Mouse (Mus musculus): ENCODE measurements at regions not wholly inside any gene's neighbourhood (a gene's known extent, or its start where the extent isn't known, plus 50 kb on each side); places are given as distances from the start of the nearest gene placed in this dataset.
A peak's percentile ranks its signal among the peaks of the same experiment; 100 is the strongest.

GRCm38 (mm10) chr4:153321085-153321484 is 161.5 kb downstream of the Ajap1 start:
- DNase-seq (ENCODE audit: low spot score in 2 of 2) = no peak

DNA sequence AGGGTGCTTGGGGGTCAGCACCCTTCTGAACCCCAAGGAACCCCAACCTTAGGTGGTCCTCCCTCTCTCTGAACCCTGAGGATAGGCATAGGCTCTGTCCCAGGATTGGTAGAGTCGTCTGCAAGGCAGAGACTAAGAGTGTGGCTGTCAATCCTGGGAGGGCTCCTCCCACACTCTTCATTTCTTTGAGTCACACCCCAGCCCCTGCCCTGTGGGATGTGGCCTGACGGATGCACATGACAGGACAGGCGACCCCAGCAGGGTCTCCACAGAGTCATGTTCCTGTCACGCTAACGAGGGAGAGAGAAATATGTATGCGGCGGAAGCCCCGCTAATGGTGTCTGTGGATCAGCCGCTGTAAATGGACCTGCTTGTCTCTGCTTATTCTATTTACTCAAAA is 162.0 kb downstream of the Ajap1 start:
- DNase-seq (ENCODE audit: low spot score in 2 of 2) = no peak

DNA sequence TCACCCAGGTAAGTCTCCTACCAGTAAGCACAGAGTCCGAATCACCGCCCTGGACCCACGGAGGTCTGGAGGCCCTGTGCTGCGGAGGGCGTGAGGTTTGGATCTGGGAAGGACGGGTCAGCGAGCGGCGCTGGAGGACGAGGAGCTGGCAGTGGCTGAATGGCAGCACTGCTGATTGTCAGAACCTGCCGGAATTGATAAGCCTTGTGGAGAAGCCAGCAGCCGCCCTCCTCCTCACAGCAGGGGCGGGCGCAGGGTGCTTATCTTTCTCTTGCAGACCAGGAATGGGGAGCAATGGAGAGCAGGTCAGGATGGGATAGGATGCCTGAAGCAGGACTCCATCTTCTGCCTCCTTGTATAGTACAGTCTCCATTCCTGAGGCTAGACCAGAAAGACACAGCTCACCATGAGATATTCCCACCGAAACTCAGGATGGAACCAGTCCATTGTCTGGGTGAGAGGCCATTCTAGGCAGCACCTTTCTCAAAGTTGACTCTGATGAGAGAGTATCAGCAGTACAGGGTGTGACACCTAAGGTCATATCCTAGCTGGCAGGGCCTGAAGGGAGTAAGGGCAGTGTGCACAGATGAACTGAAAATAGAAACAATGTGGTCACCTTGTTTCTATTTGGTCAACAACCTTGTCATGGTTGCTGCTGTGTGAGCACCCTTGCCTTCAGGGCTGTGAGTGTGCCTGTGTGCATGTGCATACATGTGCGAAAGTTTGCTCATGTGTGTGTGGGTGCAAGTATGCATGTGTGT is 165.5 kb downstream of the Ajap1 start:
- DNase-seq (ENCODE audit: low spot score in 2 of 2) = no peak

GRCm38 (mm10) chr4:153316519-153316918 is 166.1 kb downstream of the Ajap1 start:
- no peak for DNase-seq (ENCODE audit: low spot score in 2 of 2)

DNA sequence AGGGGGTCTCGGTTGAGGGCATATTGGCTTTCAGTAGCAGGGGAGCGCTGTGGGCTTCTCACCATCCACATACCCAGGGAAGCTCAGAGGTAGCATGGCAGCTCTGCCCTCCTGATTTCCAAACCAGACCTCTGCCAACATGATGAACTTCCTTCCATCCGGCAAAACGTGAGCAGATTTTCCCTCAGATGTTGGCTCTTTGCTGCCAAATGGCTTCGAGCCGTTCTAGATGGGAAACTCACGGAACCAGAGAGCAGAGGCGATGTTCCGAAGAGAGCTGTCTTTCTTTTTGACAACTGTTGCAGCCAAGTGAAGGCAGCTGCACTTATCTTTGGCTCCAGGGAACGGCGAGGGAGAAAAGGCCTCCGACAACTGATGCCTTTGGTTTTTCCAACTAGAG is 168.7 kb downstream of the Ajap1 start:
- no peak for DNase-seq (ENCODE audit: low spot score in 2 of 2)

- no peak for DNase-seq (ENCODE audit: low spot score in 2 of 2)
These were observed 171.0 kb downstream of the Ajap1 start for GRCm38 (mm10) chr4:153311574-153311973.

DNA sequence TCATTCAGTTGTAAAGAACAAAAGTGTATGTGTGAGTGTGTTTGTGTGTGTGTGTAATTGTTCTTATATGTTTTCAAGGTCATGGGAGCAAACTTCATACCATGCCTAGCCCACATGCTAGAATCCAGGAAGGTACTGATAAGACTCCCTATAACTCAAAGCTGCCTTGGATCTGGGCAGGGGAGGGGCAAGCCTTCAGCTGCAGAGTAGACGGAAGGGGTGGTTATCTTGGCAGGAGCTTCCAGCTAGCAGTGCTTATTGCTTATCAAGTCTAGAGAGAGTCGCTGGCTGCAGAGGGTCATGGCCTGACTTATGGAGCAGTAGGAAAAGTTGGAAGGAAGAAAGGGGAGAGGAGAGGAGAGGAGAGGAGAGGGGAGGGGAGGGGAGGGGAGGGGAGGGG is 172.0 kb downstream of the Ajap1 start:
- no peak for DNase-seq (ENCODE audit: low spot score in 2 of 2)

GRCm38 (mm10) chr4:153303521-153303920 is 179.1 kb downstream of the Ajap1 start:
- DNase-seq (ENCODE audit: low spot score in 2 of 2) = no peak

GRCm38 (mm10) chr4:153302855-153303254 is 179.8 kb downstream of the Ajap1 start:
- DNase-seq (ENCODE audit: low spot score in 2 of 2) = no peak

GRCm38 (mm10) chr4:153298277-153298676 is 184.3 kb downstream of the Ajap1 start:
- DNase-seq (ENCODE audit: low spot score in 2 of 2) = no peak

DNA sequence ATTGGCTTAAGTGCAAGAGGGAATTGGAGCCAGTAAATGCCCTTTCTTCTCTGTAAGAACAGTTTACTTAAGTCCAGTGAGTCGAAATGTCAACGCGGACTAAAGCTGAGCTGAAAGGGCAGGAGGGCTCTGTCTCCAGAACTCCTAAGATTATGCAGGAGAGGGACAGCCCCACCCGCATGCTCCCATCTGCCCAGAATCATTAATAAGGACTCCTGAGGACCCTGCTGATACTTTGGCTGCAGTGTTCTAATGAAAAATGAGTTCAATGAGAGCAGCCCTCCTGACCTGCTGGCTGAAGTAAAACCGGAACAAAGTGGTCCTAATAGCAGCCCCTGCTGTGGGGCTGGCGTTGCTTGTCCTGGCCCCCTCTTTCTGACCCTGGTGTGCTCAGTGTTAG is 187.8 kb downstream of the Ajap1 start:
- DNase-seq (ENCODE audit: low spot score in 2 of 2) = no peak

DNA sequence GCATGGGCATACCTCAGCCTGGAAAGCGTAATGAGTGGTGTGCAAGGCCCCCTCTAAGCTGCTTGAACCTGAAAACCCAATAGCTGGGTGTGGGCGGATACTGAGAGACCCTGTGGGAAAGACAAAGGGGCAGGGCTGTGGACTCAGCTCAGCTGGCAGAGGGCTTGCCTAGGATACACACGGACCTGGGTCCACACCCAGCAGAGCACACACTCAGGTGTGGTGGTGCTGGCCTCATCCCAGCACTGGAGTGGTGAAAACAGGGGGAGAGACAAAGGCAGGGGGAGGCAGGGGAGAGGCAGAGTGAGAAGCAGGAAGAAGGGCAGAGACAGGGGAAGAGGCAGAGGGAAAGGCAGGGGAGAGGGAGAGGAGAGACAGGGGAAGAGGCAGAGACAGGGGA is 189.5 kb downstream of the Ajap1 start:
- DNase-seq (ENCODE audit: low spot score in 2 of 2) = no peak

GRCm38 (mm10) chr4:153288362-153288761 is 194.2 kb downstream of the Ajap1 start:
- DNase-seq (ENCODE audit: low spot score in 2 of 2) = no peak

DNA sequence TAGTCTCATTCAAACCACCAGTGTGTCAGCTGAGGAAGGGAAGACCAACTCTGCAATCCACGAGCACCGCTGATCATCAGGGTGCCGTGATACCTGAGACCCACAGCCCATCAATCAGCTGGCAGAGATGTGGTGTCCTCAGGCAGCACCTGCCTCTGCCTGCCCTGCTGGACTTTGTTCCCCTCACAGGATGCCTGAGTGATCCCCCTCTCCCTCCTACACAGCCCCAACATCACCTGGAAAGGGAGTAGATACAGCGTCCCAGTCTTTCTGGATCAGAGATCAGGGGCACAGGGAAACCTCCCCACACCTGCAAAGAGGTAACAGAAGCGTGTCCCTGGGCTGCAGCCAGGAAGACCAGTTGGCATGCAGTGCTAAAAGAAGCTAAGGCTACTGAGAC is 198.4 kb downstream of the Ajap1 start:
- no peak for DNase-seq (ENCODE audit: low spot score in 2 of 2)

DNA sequence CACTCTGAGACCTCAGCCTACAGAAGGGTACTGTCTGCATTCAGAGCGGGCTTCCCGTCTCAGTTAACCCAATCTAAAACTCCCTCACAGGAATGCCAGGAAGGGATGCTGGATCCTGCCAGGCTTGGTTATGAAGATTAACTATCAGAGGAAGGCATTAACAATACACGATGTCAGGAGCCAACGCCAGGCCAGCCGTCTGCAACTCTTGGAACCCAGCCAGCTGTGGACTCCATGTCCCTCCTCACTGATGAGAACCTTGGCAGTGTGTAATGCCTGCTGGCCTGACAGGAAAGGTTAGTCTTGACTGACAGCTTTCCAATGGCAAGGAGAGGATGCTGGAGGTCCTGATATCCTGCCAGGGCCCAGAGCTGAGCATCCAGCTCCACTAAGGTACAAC is 206.0 kb downstream of the Ajap1 start:
- peak in 1 of 2 experiments; percentile 63 for DNase-seq (ENCODE audit: low spot score in 2 of 2)

DNA sequence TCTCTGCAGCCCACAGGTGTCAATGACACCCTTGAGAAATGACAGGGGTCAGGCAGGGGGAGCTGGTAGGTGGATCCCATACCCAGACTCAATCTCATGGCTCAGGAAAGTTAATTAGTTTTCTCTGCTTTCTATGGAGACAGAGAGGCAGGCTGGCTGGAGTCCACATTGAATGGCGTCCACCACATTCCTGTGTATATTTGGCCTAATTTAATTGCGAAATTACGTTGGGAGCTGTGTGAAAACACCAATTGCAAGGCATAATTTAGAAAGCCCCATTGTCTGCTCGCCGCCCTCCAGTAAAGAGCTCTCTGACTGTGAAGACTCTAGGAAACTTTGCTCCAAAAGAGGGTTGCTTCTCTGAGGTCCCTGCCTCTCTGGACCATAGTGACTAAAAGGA is 211.2 kb downstream of the Ajap1 start:
- no peak for DNase-seq (ENCODE audit: low spot score in 2 of 2)

DNA sequence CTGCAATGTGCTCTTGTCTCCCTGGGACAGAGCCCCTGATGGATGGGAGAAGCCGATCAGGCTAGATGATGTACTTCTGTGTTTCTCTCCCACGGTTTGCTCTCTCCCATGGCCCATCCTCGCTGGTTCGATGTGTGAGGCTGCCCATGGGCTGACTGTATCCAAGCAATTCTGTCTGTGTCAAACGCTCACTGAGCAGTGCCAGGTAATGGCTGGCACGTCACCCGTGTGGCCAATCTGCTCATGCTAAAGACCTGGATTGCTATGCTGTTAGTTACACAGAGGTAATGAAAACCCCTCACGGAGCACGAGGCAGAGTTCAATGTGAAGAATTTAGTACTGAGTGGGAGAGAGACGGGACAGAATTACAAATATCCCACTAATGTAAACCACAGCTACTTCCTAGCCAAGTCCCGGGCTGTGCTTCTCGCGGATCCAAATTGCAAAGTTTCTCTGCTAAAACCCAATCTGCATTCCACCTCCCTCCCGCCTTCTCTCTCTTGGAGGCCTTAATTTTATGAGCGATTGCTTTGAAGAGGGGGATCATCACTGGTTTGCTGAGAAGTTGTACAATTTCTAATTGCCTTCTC is 219.3 kb downstream of the Ajap1 start:
- DNase-seq (ENCODE audit: low spot score in 2 of 2) = no peak

DNA sequence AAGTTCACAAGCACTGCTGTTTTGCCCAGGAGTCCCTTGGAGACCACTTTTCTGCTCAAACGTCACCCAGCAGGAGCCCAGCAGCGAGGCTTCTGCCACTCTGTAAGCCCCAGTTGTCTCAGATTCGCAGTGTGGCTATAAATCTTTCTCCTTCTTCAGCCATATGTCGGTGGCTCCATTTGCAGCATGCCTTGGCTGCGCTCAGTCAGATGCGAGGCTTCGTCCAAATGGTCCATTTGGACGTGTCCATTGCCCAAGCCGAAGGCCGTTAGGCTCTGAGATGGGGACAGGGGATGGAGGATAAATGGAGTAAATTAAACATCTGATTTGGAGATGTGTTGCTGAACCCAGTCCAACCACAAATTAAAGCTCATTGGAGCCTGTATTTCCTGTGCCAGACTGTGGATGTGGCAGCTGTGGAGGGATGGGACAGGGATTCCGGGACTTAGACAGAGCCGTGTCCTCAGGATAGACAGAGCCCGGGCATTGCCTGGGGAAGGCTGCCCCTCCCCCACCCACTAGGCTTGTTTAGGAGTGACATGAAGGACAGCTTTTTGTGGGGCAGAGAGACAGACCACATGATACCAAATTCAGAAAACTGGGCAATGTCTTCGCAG is 221.6 kb downstream of the Ajap1 start:
- peak in 1 of 2 experiments; percentile 11 for DNase-seq (ENCODE audit: low spot score in 2 of 2)

- DNase-seq (ENCODE audit: low spot score in 2 of 2) = no peak
These were observed 230.7 kb downstream of the Ajap1 start for GRCm38 (mm10) chr4:153251943-153252342.

DNA sequence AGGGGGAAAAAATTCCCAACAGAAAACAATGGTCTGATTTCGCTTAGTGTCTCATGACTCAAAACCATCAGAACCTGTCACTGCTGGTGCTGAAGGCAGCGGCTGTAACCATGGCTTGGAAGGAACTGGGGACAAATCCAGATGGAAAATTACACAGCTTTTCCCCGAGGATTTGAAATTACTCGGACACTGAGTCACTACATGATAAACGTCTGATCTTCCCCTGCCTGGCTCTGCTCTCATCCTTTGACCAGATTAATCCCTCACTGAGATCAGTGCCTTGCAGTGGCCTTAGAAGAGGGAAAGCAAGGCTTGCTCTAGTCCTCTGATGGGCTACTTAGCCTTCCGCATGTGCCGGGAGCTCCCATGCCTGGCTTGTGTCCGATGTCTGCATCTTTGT is 231.3 kb downstream of the Ajap1 start:
- DNase-seq (ENCODE audit: low spot score in 2 of 2) = no peak

- no peak for DNase-seq (ENCODE audit: low spot score in 2 of 2)
These were observed 245.9 kb downstream of the Ajap1 start for GRCm38 (mm10) chr4:153236680-153237079.

DNA sequence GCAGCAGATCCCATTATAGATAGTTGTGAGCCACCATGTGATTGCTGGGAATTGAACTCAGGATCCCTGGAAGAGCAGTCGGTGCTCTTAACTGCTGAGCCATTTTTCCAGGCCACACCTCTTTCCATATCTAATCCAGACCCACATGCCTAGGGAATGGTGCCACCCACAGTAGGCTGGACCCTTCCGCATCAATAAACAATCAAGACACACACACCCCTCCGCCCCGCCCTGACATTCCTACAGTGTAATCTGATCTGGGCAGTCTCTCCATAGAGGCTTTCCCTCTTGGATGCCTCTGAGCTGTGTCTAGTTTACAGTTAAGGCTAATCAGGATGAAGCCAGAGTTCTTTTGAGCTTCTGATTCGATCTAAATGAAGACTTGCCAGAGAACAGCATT is 248.8 kb downstream of the Ajap1 start:
- no peak for DNase-seq (ENCODE audit: low spot score in 2 of 2)

GRCm38 (mm10) chr4:153229221-153229620 is 253.4 kb downstream of the Ajap1 start:
- DNase-seq (ENCODE audit: low spot score in 2 of 2) = no peak

All from cerebellum, postnatal 4 days (tissue).